Mouse (Mus musculus): ENCODE measurements around the gene Serf1. TPM values are rescaled to one million over a fixed set of nuclear protein-coding genes. Genes with fewer than 3 reads are reported as not detected.

Serf1 gene
- polyA plus RNA-seq (2014; fragmentation: Nextera tagmentation; extraction: Ambion mirVana), result 264 and 267 TPM in 2 replicates

GRCm38 (mm10) chr13:100107652-100108472 lies at the start of gene Serf1:
Gene Serf1 (plus strand): TSS chr13:100108012.
- under 1% methylated on average over 68 of the region's 76 CpGs for WGBS
- Histone ChIP-seq H3K27ac (ENCODE audit: low read depth, low read length) (peak within 1 kb of the TSS; percentile 2; the same call in 1 of the 2 replicates), H3K4me1 (replicated peaks; ENCODE audit: control insufficient read depth, insufficient read depth, low read length) (0 out of 2 replicates have a peak, but pooled peaks cover 2% of the 10 kb centered on the region), H3K9me3 (ENCODE audit: control insufficient read depth, low read length) (no peaks in the 10 kb centered on the region), H3K9ac (ENCODE audit: low read depth, low read length) (peak within 1 kb of the TSS; percentile 74), H3K4me3 (ENCODE audit: low read depth, low read length) (peak within 1 kb of the TSS; percentile 53), H3K36me3 (ENCODE audit: control insufficient read depth, insufficient read depth, low read length) (no peaks in the 10 kb centered on the region), H3K27me3 (ENCODE audit: control insufficient read depth, insufficient read depth, low read length) (no peaks in the 10 kb centered on the region), H3K4me2 (replicated peaks; ENCODE audit: low read depth, low read length) (peak within 1 kb of the TSS; percentile 77)
- peak; percentile 88 for ATAC-seq (ENCODE audit: low FRiP score)
- DNase-seq (ENCODE audit: low spot score), result peak; percentile 93

GRCm38 (mm10) chr13:100063936-100064335 lies 43.9 kb upstream of the Serf1 start:
- Histone ChIP-seq H3K36me3 (ENCODE audit: control insufficient read depth, insufficient read depth, low read length) (0 out of 2 replicates have a peak, but pooled peaks cover 6% of the 10 kb centered on the region), H3K4me2 (replicated peaks; ENCODE audit: low read depth, low read length) (no peak overlapping the region), H3K9ac (ENCODE audit: low read depth, low read length) (no peak overlapping the region), H3K27me3 (ENCODE audit: control insufficient read depth, insufficient read depth, low read length) (no peaks in the 10 kb centered on the region), H3K9me3 (ENCODE audit: control insufficient read depth, low read length) (no peaks in the 10 kb centered on the region), H3K27ac (ENCODE audit: low read depth, low read length) (no peak overlapping the region), H3K4me1 (replicated peaks; ENCODE audit: control insufficient read depth, insufficient read depth, low read length) (no peaks in the 10 kb centered on the region), H3K4me3 (ENCODE audit: low read depth, low read length) (no peak overlapping the region)
- ATAC-seq (ENCODE audit: low FRiP score) (no peak), DNase-seq (ENCODE audit: low spot score) (no peak)
- 97% methylated on average over 3 of the region's 3 CpGs for WGBS

GRCm38 (mm10) chr13:100067821-100068220 lies 40.0 kb upstream of the Serf1 start:
- Histone ChIP-seq H3K36me3 (ENCODE audit: control insufficient read depth, insufficient read depth, low read length) (0 out of 2 replicates have a peak, but pooled peaks cover 11% of the 10 kb centered on the region), H3K4me3 (ENCODE audit: low read depth, low read length) (no peak overlapping the region), H3K9ac (ENCODE audit: low read depth, low read length) (no peak overlapping the region), H3K9me3 (ENCODE audit: control insufficient read depth, low read length) (no peaks in the 10 kb centered on the region), H3K4me2 (replicated peaks; ENCODE audit: low read depth, low read length) (no peak overlapping the region), H3K27ac (ENCODE audit: low read depth, low read length) (no peak overlapping the region), H3K27me3 (ENCODE audit: control insufficient read depth, insufficient read depth, low read length) (no peaks in the 10 kb centered on the region), H3K4me1 (replicated peaks; ENCODE audit: control insufficient read depth, insufficient read depth, low read length) (no peaks in the 10 kb centered on the region)
- no peak for DNase-seq (ENCODE audit: low spot score)
- WGBS, result 89% methylated on average over 6 of the region's 6 CpGs
- ATAC-seq (ENCODE audit: low FRiP score), result no peak

- Histone ChIP-seq H3K4me1 (replicated peaks; ENCODE audit: control insufficient read depth, insufficient read depth, low read length) (no peaks in the 10 kb centered on the region), H3K4me2 (replicated peaks; ENCODE audit: low read depth, low read length) (no peak overlapping the region), H3K9ac (ENCODE audit: low read depth, low read length) (no peak overlapping the region), H3K4me3 (ENCODE audit: low read depth, low read length) (no peak overlapping the region), H3K36me3 (ENCODE audit: control insufficient read depth, insufficient read depth, low read length) (peaks cover 11% of the 10 kb centered on the region; the same call in 1 of the 2 replicates), H3K9me3 (ENCODE audit: control insufficient read depth, low read length) (no peaks in the 10 kb centered on the region), H3K27me3 (ENCODE audit: control insufficient read depth, insufficient read depth, low read length) (no peaks in the 10 kb centered on the region), H3K27ac (ENCODE audit: low read depth, low read length) (no peak overlapping the region)
- ATAC-seq (ENCODE audit: low FRiP score) (no peak), DNase-seq (ENCODE audit: low spot score) (no peak)
- WGBS, result 97% methylated on average over 8 of the region's 8 CpGs
These were observed 36.3 kb upstream of the Serf1 start for GRCm38 (mm10) chr13:100071473-100071872.

GRCm38 (mm10) chr13:100098808-100099207 lies 9.0 kb upstream of the Serf1 start:
- no peak for ATAC-seq (ENCODE audit: low FRiP score)
- Histone ChIP-seq H3K9ac (ENCODE audit: low read depth, low read length) (no peak overlapping the region), H3K27me3 (ENCODE audit: control insufficient read depth, insufficient read depth, low read length) (no peaks in the 10 kb centered on the region), H3K4me2 (replicated peaks; ENCODE audit: low read depth, low read length) (no peak overlapping the region), H3K36me3 (ENCODE audit: control insufficient read depth, insufficient read depth, low read length) (0 out of 2 replicates have a peak, but pooled peaks cover under 1% of the 10 kb centered on the region), H3K4me1 (replicated peaks; ENCODE audit: control insufficient read depth, insufficient read depth, low read length) (no peaks in the 10 kb centered on the region), H3K4me3 (ENCODE audit: low read depth, low read length) (no peak overlapping the region), H3K9me3 (ENCODE audit: control insufficient read depth, low read length) (no peaks in the 10 kb centered on the region), H3K27ac (ENCODE audit: low read depth, low read length) (no peak overlapping the region)
- DNase-seq (ENCODE audit: low spot score), result no peak
- WGBS, result 86% methylated on average over 6 of the region's 6 CpGs

- no peak for DNase-seq (ENCODE audit: low spot score)
- H3K9me3 ChIP-seq (ENCODE audit: control insufficient read depth, low read length), result no peaks in the 10 kb centered on the region
- no peaks in the 10 kb centered on the region for H3K4me1 ChIP-seq (replicated peaks; ENCODE audit: control insufficient read depth, insufficient read depth, low read length)
- no peak for ATAC-seq (ENCODE audit: low FRiP score)
- H3K27ac ChIP-seq (ENCODE audit: low read depth, low read length), result no peak overlapping the region
- peak overlapping the region; percentile 90 for H3K9ac ChIP-seq (ENCODE audit: low read depth, low read length)
- 8% methylated on average over 15 of the region's 15 CpGs for WGBS
- no peaks in the 10 kb centered on the region for H3K27me3 ChIP-seq (ENCODE audit: control insufficient read depth, insufficient read depth, low read length)
- H3K36me3 ChIP-seq (ENCODE audit: control insufficient read depth, insufficient read depth, low read length), result no peaks in the 10 kb centered on the region
- peak overlapping the region; percentile 72 for H3K4me3 ChIP-seq (ENCODE audit: low read depth, low read length)
- peak overlapping the region; percentile 55 for H3K4me2 ChIP-seq (replicated peaks; ENCODE audit: low read depth, low read length)
These were observed 4.7 kb upstream of the Serf1 start for GRCm38 (mm10) chr13:100103052-100103658.

- DNase-seq (ENCODE audit: low spot score), result peak; percentile 98
- peak; percentile 73 for ATAC-seq (ENCODE audit: low FRiP score)
- WGBS, result 0% methylated on average over 44 of the region's 44 CpGs
These were observed 4.0 kb upstream of the Serf1 start, which contains the start of gene Bdp1 for GRCm38 (mm10) chr13:100103748-100104254. Gene Bdp1 (minus strand): TSS chr13:100104070.

GRCm38 (mm10) chr13:100112218-100112972 lies 4.6 kb downstream of the Serf1 start:
- DNase-seq (ENCODE audit: low spot score) (peak; percentile 36), ATAC-seq (ENCODE audit: low FRiP score) (no peak)
- 0 out of 2 replicates have a peak, but pooled peaks cover 2% of the 10 kb centered on the region for H3K4me1 ChIP-seq (replicated peaks; ENCODE audit: control insufficient read depth, insufficient read depth, low read length)
- WGBS, result 48% methylated on average over 5 of the region's 5 CpGs
- no peak overlapping the region for H3K9ac ChIP-seq (ENCODE audit: low read depth, low read length)
- H3K27me3 ChIP-seq (ENCODE audit: control insufficient read depth, insufficient read depth, low read length), result no peaks in the 10 kb centered on the region
- H3K36me3 ChIP-seq (ENCODE audit: control insufficient read depth, insufficient read depth, low read length), result no peaks in the 10 kb centered on the region
- H3K27ac ChIP-seq (ENCODE audit: low read depth, low read length), result no peak overlapping the region
- no peaks in the 10 kb centered on the region for H3K9me3 ChIP-seq (ENCODE audit: control insufficient read depth, low read length)
- no peak overlapping the region for H3K4me3 ChIP-seq (ENCODE audit: low read depth, low read length)
- no peak overlapping the region for H3K4me2 ChIP-seq (replicated peaks; ENCODE audit: low read depth, low read length)

More at GRCm38 (mm10) chr13:100103748-100104254, 4.0 kb upstream of the Serf1 start, which contains the start of gene Bdp1:
- no peaks in the 10 kb centered on the region for H3K27me3 ChIP-seq (ENCODE audit: control insufficient read depth, insufficient read depth, low read length)
- H3K27ac ChIP-seq (ENCODE audit: low read depth, low read length), result peak within 1 kb of the TSS; percentile 77
- no peaks in the 10 kb centered on the region for H3K9me3 ChIP-seq (ENCODE audit: control insufficient read depth, low read length)
- H3K4me3 ChIP-seq (ENCODE audit: low read depth, low read length), result peak within 1 kb of the TSS; percentile 72
- no peaks in the 10 kb centered on the region for H3K36me3 ChIP-seq (ENCODE audit: control insufficient read depth, insufficient read depth, low read length)
- no peaks in the 10 kb centered on the region for H3K4me1 ChIP-seq (replicated peaks; ENCODE audit: control insufficient read depth, insufficient read depth, low read length)
- peak within 1 kb of the TSS; percentile 55 for H3K4me2 ChIP-seq (replicated peaks; ENCODE audit: low read depth, low read length)
- H3K9ac ChIP-seq (ENCODE audit: low read depth, low read length), result peak within 1 kb of the TSS; percentile 90

All from hindbrain, embryonic 11.5 days (tissue).